Mouse (Mus musculus): Measurements from ENCODE around the gene Gls. TPM values are rescaled to one million over a fixed set of nuclear protein-coding genes. Genes with fewer than 3 reads are reported as not detected.

Gls gene
- total RNA-seq, 2 experiments from 2014 or later: 129 to 139 TPM

GRCm38 (mm10) chr1:52163707-52164457, 69.2 kb downstream of the Gls start:
- no peak for ATAC-seq (replicated peaks; ENCODE audit: low FRiP score, poor library complexity, severe bottlenecking)

GRCm38 (mm10) chr1:52161151-52161550, 71.9 kb downstream of the Gls start:
- ATAC-seq (replicated peaks; ENCODE audit: low FRiP score, poor library complexity, severe bottlenecking): no peak

- no peak for ATAC-seq (replicated peaks; ENCODE audit: low FRiP score, poor library complexity, severe bottlenecking)
Measured at GRCm38 (mm10) chr1:52158490-52159381, 74.3 kb downstream of the Gls start.

- no peak for ATAC-seq (replicated peaks; ENCODE audit: low FRiP score, poor library complexity, severe bottlenecking)
Measured at GRCm38 (mm10) chr1:52158040-52158439, 75.0 kb downstream of the Gls start.

- ATAC-seq (replicated peaks; ENCODE audit: low FRiP score, poor library complexity, severe bottlenecking): no peak
Measured at GRCm38 (mm10) chr1:52156351-52156750, 76.7 kb downstream of the Gls start.

GRCm38 (mm10) chr1:52154890-52155289, 78.1 kb downstream of the Gls start:
- no peak for ATAC-seq (replicated peaks; ENCODE audit: low FRiP score, poor library complexity, severe bottlenecking)

GRCm38 (mm10) chr1:52152936-52153335, 80.1 kb downstream of the Gls start:
- no peak for ATAC-seq (replicated peaks; ENCODE audit: low FRiP score, poor library complexity, severe bottlenecking)

GRCm38 (mm10) chr1:52152369-52152768, 80.7 kb downstream of the Gls start:
- ATAC-seq (replicated peaks; ENCODE audit: low FRiP score, poor library complexity, severe bottlenecking): no peak

GRCm38 (mm10) chr1:52151166-52151565, 81.9 kb downstream of the Gls start:
- ATAC-seq (replicated peaks; ENCODE audit: low FRiP score, poor library complexity, severe bottlenecking): no peak

GRCm38 (mm10) chr1:52150676-52151075, 82.4 kb downstream of the Gls start:
- no peak for ATAC-seq (replicated peaks; ENCODE audit: low FRiP score, poor library complexity, severe bottlenecking)

- ATAC-seq (replicated peaks; ENCODE audit: low FRiP score, poor library complexity, severe bottlenecking): peak; percentile 67
Measured at GRCm38 (mm10) chr1:52149934-52150346, 83.1 kb downstream of the Gls start.

- no peak for ATAC-seq (replicated peaks; ENCODE audit: low FRiP score, poor library complexity, severe bottlenecking)
Measured at GRCm38 (mm10) chr1:52148696-52149095, 84.3 kb downstream of the Gls start.

GRCm38 (mm10) chr1:52148178-52148577, 84.9 kb downstream of the Gls start:
- no peak for ATAC-seq (replicated peaks; ENCODE audit: low FRiP score, poor library complexity, severe bottlenecking)

- ATAC-seq (replicated peaks; ENCODE audit: low FRiP score, poor library complexity, severe bottlenecking): no peak
Measured at GRCm38 (mm10) chr1:52147431-52147830, 85.6 kb downstream of the Gls start.

- ATAC-seq (replicated peaks; ENCODE audit: low FRiP score, poor library complexity, severe bottlenecking): no peak
Measured at GRCm38 (mm10) chr1:52146214-52146970, 86.6 kb downstream of the Gls start.

GRCm38 (mm10) chr1:52144907-52145306, 88.1 kb downstream of the Gls start:
- no peak for ATAC-seq (replicated peaks; ENCODE audit: low FRiP score, poor library complexity, severe bottlenecking)

GRCm38 (mm10) chr1:52143596-52144156, 89.4 kb downstream of the Gls start:
- no peak for ATAC-seq (replicated peaks; ENCODE audit: low FRiP score, poor library complexity, severe bottlenecking)

GRCm38 (mm10) chr1:52143191-52143590, 89.8 kb downstream of the Gls start:
- ATAC-seq (replicated peaks; ENCODE audit: low FRiP score, poor library complexity, severe bottlenecking): no peak

GRCm38 (mm10) chr1:52142117-52142516, 90.9 kb downstream of the Gls start:
- no peak for ATAC-seq (replicated peaks; ENCODE audit: low FRiP score, poor library complexity, severe bottlenecking)

GRCm38 (mm10) chr1:52141482-52141881, 91.5 kb downstream of the Gls start:
- ATAC-seq (replicated peaks; ENCODE audit: low FRiP score, poor library complexity, severe bottlenecking): no peak
